Mouse (Mus musculus) frontal cortex, adult 2 months (tissue): ENCODE results near the gene Hrasls5. TPM values are rescaled to one million over a fixed set of nuclear protein-coding genes. Genes with fewer than 3 reads are reported as not detected.

Experiments
- DNase-seq, 2 experiments: peaks; one replicate each; pipeline ENCODE4 v3.0.0; 2022; ENCODE audit warnings: low spot score in 1 of 2; ENCODE audit errors: extremely low spot score in 1 of 2
- polyA plus RNA-seq: library from polyadenylated mRNA; depleted of rRNA; stranded (reverse); fragments of >200 nt; gene quantifications from 2 replicates; pipeline ENCODE4 v1.2.3, GENCODE M21; 2012; rRNA removed

Hrasls5 gene
- polyA plus RNA-seq, result 0.08 and 0.11 TPM in 2 replicates

- peak; percentile 32 to 73 for DNase-seq
Measured at GRCm38 (mm10) chr19:7611942-7612757, at the start of gene Hrasls5. TSS of gene Hrasls5 (plus strand) at chr19:7612541.

DNA sequence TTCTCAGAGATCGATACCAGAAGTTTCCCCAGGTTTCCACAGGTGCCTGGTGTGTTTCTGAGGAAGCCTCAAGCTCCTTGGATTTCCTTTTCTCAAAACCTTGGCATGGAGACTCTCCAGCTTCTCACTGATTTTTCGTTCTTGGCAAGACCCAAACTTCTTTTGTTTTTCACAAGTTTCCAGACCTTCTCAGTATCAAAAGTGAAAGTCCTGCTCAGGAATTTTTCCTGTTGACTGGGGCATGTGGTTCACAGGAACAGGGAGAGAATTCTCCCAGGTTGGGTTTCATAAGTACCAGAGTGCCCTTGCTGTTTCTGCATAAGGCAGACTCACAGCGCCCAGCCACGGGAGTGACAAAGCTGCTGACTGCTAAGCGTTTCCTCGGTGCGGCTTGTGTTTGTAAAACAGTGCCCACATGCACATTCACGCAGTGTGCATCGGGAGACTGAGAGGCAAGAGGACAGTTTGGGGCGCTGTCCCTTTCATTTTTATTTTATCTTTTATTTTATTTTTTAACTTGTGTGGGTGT lies 49.7 kb upstream of the Hrasls5 start:
- no peak for DNase-seq

DNA sequence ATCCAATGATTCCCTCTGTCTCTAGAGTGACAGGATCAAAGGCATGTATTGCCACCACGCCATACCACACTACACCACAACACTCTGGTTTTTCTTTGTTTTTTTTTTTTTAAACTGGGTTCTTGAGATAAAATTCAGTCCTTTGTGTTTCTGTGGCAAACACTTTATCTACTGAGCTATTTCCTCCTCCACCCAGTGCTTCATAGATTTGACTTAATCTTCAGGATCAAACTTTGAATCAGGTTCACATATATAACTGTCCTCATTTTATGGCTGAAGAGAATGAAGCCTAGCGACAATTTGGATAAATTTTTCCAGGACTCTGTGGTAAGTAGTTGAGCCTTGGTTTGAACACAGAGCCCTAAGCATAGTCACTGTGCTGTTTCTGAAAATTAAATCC lies 48.7 kb upstream of the Hrasls5 start:
- no peak for DNase-seq

DNA sequence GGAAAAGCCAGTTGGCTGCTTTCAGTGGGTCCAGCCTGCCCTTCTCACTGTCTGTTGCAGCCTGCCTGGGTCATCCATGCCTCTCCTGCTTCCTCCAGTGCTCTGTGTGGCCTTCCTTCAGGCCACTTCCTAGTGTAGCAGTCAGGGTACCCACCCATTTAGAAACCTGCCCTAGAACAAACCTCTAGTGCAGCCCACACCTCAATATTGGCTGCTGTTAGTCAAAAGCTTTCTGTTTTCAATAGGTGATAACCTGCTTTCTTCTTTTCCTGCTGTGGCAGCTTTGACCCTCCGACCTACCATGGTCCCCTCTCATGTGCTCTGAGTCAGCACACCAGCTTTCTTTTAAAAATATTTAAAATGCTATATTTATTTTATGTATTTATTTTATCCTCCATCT lies 47.9 kb upstream of the Hrasls5 start:
- no peak for DNase-seq

- DNase-seq, result peak; percentile 17 to 40
Measured at GRCm38 (mm10) chr19:7566826-7567225, 45.5 kb upstream of the Hrasls5 start.

GRCm38 (mm10) chr19:7568364-7568763 lies 44.0 kb upstream of the Hrasls5 start:
- no peak for DNase-seq

DNA sequence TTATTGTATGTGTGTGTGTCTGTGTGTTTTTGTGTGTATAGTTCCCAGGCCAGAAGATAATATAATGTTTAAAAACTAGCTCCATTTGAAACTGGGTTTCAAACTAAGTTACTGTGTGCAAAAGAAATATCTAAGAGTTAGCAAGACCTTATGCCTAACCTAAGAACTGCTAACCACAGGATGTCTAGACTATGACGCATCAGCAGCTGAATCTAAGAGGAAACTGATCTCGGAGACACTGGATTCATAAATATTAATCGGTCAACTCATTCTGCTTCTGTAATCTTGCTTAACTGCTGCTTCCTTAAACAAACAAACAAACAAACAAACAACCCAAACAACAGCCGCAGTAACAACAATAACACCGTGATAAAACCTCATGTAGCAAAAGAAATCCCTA lies 42.7 kb upstream of the Hrasls5 start:
- DNase-seq, result no peak

GRCm38 (mm10) chr19:7576180-7576579 lies 36.2 kb upstream of the Hrasls5 start:
- DNase-seq, result no peak

DNA sequence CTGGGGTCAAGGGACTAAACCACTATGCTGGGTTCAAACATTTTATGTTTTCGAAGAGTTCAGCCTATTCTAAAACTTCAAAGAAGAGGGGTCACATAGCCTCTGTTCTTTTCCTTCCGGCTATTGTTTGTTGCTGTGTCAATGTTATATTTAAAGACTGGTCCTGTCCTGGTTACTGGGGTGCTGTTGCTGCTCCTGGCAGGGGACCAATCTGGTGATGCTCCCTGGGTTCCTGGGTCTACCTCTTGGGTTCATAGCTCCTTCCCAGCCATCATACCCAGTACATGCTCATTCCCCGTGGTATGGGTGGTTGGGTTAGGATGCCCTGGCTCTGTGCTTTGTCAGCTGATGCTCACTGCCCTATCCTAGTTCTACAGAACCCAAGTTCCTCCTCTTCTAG lies 34.6 kb upstream of the Hrasls5 start:
- DNase-seq, result no peak

DNA sequence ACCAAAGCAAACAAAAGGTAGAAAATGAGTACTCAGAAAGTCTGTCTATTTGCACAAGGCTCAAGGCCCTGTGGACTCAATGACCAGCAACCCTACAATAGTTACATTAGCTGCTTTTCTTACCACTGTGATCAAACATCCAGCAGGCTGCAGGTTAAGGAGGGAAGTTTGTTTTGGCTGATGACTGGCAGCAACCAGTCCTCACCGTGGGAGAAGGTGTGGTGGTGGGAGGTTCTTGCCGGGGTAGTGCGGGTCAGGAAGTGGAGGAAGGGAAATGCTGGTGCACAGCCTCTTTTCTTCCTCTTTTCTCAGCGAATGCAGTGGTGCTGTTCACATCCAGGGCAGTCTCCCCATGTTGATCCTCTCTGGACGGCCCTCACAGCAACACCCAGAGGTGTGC lies 31.3 kb upstream of the Hrasls5 start:
- DNase-seq, result no peak

DNA sequence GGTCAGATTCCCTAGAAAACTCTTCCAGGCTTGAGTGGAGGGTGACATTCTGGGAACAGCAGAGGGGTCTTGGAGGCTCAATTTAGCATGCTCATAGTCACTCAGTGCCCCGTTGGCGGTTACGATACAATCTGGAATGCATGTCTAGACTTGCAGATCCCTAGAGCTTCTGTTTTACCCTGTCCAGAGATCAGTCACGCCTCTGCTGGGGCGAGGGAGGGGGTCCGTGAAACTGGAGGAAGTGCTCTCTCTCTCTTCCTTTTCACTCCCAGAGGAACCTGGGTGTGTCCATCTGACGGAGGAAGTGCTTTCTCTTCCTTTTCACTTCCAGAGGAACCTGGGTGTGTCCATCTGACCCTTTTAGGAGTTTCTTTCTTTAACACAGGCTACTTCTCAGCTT lies 29.2 kb upstream of the Hrasls5 start:
- no peak for DNase-seq

- DNase-seq, result no peak
Measured at GRCm38 (mm10) chr19:7583599-7583998, 28.7 kb upstream of the Hrasls5 start.

DNA sequence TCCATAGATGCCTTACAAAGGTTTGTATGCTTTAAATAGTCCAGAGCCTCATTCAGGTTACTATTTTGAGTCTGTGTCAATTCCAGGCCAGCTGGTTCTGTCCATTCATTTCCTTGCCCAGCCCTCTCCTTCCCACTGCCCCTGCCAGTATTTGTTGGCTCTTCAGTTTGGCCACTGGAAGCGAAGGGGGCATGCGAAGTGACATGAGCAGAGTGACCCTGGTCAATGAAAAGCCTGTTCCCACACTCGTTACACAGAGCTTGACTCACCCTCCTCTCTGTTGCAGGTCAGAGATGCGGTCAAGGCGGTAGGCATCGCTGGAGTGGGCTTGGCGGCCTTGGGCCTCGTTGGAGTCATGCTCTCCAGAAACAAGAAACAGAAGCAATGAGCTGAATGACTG lies 27.1 kb upstream of the Hrasls5 start:
- no peak for DNase-seq

- DNase-seq, result no peak
Measured at GRCm38 (mm10) chr19:7585764-7586163, 26.6 kb upstream of the Hrasls5 start.

GRCm38 (mm10) chr19:7590795-7591194 lies 21.5 kb upstream of the Hrasls5 start:
- no peak for DNase-seq

DNA sequence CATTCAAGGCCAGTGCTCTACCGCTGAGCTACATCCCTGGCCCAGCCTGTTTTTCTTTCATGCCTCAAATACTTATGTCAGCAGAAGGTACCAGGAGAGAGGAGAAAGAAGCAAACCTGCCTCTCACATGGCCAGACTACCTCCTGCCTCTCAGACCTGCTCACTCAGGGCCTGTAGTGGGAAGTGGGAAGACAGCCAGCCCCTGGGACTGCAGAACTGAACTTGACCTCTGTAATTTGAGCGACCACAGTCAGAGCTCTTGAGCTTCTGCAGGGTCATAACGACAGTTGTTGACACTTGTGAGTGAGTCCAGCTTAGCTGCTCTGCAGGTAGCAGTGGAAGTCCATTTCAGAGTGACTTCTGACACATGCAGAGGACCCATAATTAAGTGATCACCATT lies 20.3 kb upstream of the Hrasls5 start:
- DNase-seq, result no peak

DNA sequence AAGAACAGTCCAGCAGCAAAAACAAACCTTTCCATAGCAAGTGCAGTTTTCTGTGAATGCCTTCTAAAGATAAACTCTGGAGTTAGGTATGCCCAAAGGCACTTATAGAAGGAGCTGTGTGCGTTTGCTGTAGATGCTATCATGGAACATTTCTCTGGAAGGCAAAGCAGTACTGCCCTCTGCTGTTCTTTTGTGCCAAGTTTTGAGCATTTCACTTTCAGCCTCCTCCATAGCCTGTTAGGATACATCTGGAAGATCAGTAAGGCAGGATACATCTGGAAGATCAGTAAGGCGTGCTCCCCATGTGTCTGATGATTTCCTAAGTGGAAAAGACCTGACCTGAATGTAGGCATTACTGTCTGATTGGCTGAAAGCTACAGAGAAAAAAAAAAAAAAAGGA lies 16.8 kb upstream of the Hrasls5 start:
- peak in 1 of 2 experiments; percentile 83 for DNase-seq

DNA sequence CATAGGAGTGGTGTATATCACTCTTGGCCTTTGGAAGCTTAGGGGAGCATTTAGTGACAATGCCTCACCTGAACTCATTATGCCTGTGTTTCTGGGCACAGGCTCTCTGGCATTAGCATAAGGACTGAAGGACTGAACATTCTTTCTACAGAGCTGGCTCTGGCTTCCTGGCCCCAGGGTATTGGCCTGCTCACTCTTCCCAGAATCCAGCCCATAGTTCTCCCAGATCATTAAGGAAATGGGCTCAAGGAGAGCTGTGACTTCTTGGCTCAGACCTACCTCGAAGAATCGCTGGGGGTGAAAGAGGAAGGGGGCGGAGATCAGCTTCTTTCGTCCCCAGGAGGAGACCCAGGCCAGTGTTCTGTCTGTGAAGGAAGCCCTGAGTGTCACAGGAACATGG lies 13.9 kb upstream of the Hrasls5 start:
- DNase-seq, result no peak

DNA sequence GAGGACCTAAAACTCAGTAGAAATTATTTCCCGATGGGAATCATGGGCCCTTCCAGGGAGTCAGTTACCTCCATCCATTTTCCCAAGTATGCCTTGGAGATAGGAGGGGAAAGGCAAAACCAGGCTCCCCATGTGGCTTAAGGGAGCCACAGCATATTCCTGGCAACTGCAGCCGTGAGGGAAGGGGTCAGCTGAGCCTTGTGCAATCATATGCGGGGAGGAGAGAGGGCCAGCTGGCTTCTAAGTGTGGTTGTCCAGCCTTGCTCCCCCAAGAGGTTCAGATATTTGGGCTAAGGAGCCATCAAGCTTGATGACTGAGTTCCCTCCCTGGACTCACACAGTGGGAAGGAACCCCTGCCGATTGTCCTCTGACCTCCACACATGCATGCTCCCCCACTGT lies 10.8 kb upstream of the Hrasls5 start:
- no peak for DNase-seq

DNA sequence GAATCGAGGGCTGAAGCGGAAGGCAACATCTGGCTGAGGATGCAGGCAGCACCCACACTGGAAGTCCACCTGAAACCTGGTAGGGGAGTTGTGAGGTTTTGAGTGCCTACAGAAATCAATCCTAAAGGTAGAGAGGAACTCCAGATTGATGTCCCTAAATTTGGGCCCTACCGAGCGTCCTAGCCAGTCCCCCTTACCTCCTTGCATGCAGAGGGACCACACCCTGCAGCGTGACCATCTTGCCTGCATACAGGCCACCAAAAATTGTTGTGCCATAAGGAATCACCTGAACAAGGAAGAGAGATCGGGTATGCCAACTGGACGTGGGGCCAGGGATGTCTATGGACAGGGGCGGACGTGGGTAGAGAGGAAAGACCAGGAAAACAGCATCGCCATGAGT lies 8.2 kb upstream of the Hrasls5 start:
- no peak for DNase-seq

GRCm38 (mm10) chr19:7605013-7605412 lies 7.3 kb upstream of the Hrasls5 start:
- DNase-seq, result no peak
